Mouse (Mus musculus): Measurements from ENCODE around the gene Dcst1.

The Dcst1 gene

GRCm38 (mm10) chr3:89361675-89362074 is 3.4 kb downstream of the Dcst1 start, which contains the start of gene Dcst2:
Dcst2 (plus strand) TSS chr3:89361975.
- no peak for DNase-seq (ENCODE audit: low spot score)

GRCm38 (mm10) chr3:89360237-89360636 is 4.8 kb downstream of the Dcst1 start:
- DNase-seq (ENCODE audit: low spot score), result no peak

GRCm38 (mm10) chr3:89359630-89360029 is 5.4 kb downstream of the Dcst1 start:
- no peak for DNase-seq (ENCODE audit: low spot score)

- no peak for DNase-seq (ENCODE audit: low spot score)
These were observed 9.0 kb downstream of the Dcst1 start for GRCm38 (mm10) chr3:89356029-89356428.

- DNase-seq (ENCODE audit: low spot score), result no peak
These were observed 9.5 kb downstream of the Dcst1 start for GRCm38 (mm10) chr3:89355512-89355902.

GRCm38 (mm10) chr3:89354816-89355511 is 10.1 kb downstream of the Dcst1 start:
- DNase-seq (ENCODE audit: low spot score), result peak; percentile 66

- DNase-seq (ENCODE audit: low spot score), result no peak
These were observed 13.8 kb downstream of the Dcst1 start for GRCm38 (mm10) chr3:89351271-89351670.

- DNase-seq (ENCODE audit: low spot score), result peak; percentile 79
These were observed 15.1 kb downstream of the Dcst1 start, which contains the start of gene Adam15 for GRCm38 (mm10) chr3:89349869-89350501. Adam15 (minus strand) TSS chr3:89349996.

GRCm38 (mm10) chr3:89348911-89349868 is 15.9 kb downstream of the Dcst1 start:
- DNase-seq (ENCODE audit: low spot score), result peak; percentile 49

- no peak for DNase-seq (ENCODE audit: low spot score)
These were observed 17.1 kb downstream of the Dcst1 start for GRCm38 (mm10) chr3:89347916-89348315.

- DNase-seq (ENCODE audit: low spot score), result no peak
These were observed 18.1 kb downstream of the Dcst1 start for GRCm38 (mm10) chr3:89346815-89347540.

- DNase-seq (ENCODE audit: low spot score), result no peak
These were observed 21.8 kb downstream of the Dcst1 start for GRCm38 (mm10) chr3:89343279-89343678.

- DNase-seq (ENCODE audit: low spot score), result no peak
These were observed 23.3 kb downstream of the Dcst1 start for GRCm38 (mm10) chr3:89341794-89342193.

- peak; percentile 72 for DNase-seq (ENCODE audit: low spot score)
These were observed 24.6 kb downstream of the Dcst1 start for GRCm38 (mm10) chr3:89340465-89340864.

GRCm38 (mm10) chr3:89339416-89339815 is 25.6 kb downstream of the Dcst1 start:
- no peak for DNase-seq (ENCODE audit: low spot score)

GRCm38 (mm10) chr3:89337721-89338578 is 27.1 kb downstream of the Dcst1 start, which contains the start of gene Efna4:
Efna4 (minus strand) TSS chr3:89338028.
- DNase-seq (ENCODE audit: low spot score), result no peak

GRCm38 (mm10) chr3:89337062-89337720 is 27.9 kb downstream of the Dcst1 start:
- DNase-seq (ENCODE audit: low spot score), result no peak

GRCm38 (mm10) chr3:89336529-89336928 is 28.5 kb downstream of the Dcst1 start:
- DNase-seq (ENCODE audit: low spot score), result no peak

GRCm38 (mm10) chr3:89333053-89333452 is 32.0 kb downstream of the Dcst1 start:
- DNase-seq (ENCODE audit: low spot score), result no peak

- DNase-seq (ENCODE audit: low spot score), result no peak
These were observed 32.6 kb downstream of the Dcst1 start for GRCm38 (mm10) chr3:89332476-89332875.

All from ovary, postnatal 10 days (tissue).